Mouse (Mus musculus) heart, embryonic 11.5 days (tissue): ENCODE results near the gene Snd1. TPM values are rescaled to one million over a fixed set of nuclear protein-coding genes. Genes with fewer than 3 reads are reported as not detected.
"Not testable (repeated sequence)": the region's sequence is repeated elsewhere in the genome, so short reads cannot be mapped to it uniquely, and the experiment has no call there.

Experiments used
- ATAC-seq: fragments of 200-750 bp; cut with Nextera tagmentation; replicated peaks from 2 replicates; pipeline ENCODE4 v1.8.0; 2017; ENCODE audit warnings: moderate library complexity; ENCODE audit not compliant: insufficient number of reproducible peaks, low FRiP score, low TSS enrichment
- H3K27ac ChIP-seq: fragments of 300-500 bp; sonication (generic); 2 replicates; pipeline ENCODE4 v1.5.1; 2014; ENCODE audit warnings: mild to moderate bottlenecking, low read depth, low read length
- H3K27me3 ChIP-seq: fragments of 300-500 bp; sonication (generic); 2 replicates; pipeline ENCODE4 v1.6.1; 2014; ENCODE audit warnings: mild to moderate bottlenecking, low read length, mixed read lengths; ENCODE audit not compliant: control insufficient read depth, insufficient read depth
- H3K36me3 ChIP-seq: fragments of 300-500 bp; sonication (generic); 2 replicates; pipeline ENCODE4 v1.6.1; 2014; ENCODE audit warnings: mild to moderate bottlenecking, low read length, moderate library complexity, mixed read lengths; ENCODE audit not compliant: control insufficient read depth, insufficient read depth
- H3K4me1 ChIP-seq: fragments of 300-500 bp; sonication (generic); 2 replicates; pipeline ENCODE4 v1.6.1; 2014; ENCODE audit warnings: low read length; ENCODE audit not compliant: control insufficient read depth, insufficient read depth
- H3K4me2 ChIP-seq: fragments of 300-500 bp; sonication (generic); 2 replicates; pipeline ENCODE4 v1.6.1; 2014; ENCODE audit warnings: mild to moderate bottlenecking, moderate library complexity
- H3K4me3 ChIP-seq: fragments of 300-500 bp; sonication (generic); 2 replicates; pipeline ENCODE4 v1.5.1; 2014; ENCODE audit warnings: low read depth, low read length
- H3K9ac ChIP-seq: fragments of 300-500 bp; sonication (generic); 2 replicates; pipeline ENCODE4 v1.6.1; 2014; ENCODE audit warnings: mild to moderate bottlenecking, low read depth, low read length, moderate library complexity
- H3K9me3 ChIP-seq: fragments of 300-500 bp; sonication (generic); replicated peaks from 2 replicates; pipeline ENCODE4 v1.6.1; 2016; ENCODE audit warnings: low read length; ENCODE audit not compliant: control insufficient read depth
- WGBS: fragments of 180-500 bp; shearing (Covaris S2); extraction: QIAGEN DNeasy Blood & Tissue Kit; methylation state at CpG from one replicate; pipeline ENCODE4 v1.1.7; 2014; ENCODE audit not compliant: insufficient replicate concordance; 5-methylcytosine and 5-hydroxymethylcytosine counted together
- polyA plus RNA-seq: library from polyadenylated mRNA; unstranded; fragments of >200 nt; fragmentation: Nextera tagmentation; extraction: Ambion mirVana; gene quantifications from 2 replicates; pipeline ENCODE4 v1.2.1, GENCODE M21; 2014

The Snd1 gene
- polyA plus RNA-seq, 1 experiment from 2014 or later: 87.9 TPM

- Histone ChIP-seq H3K4me1 (no peaks in the 10 kb centered on the region), H3K4me3 (no peak overlapping the region), H3K4me2 (no peak overlapping the region), H3K9ac (no peak overlapping the region), H3K27ac (no peak overlapping the region), H3K9me3 (no peaks in the 10 kb centered on the region), H3K36me3 (no peaks in the 10 kb centered on the region), H3K27me3 (no peaks in the 10 kb centered on the region)
- WGBS: 32% methylated on average over 1 of the region's 1 CpGs
- no peak for ATAC-seq
These were observed 440.0 kb downstream of the Snd1 start for GRCm38 (mm10) chr6:28914981-28915380.

- no peak overlapping the region for H3K4me3 ChIP-seq
- H3K4me1 ChIP-seq: no peaks in the 10 kb centered on the region
- no peak overlapping the region for H3K27ac ChIP-seq
- ATAC-seq: no peak
- WGBS: 47% methylated on average over 8 of the region's 8 CpGs
- no peaks in the 10 kb centered on the region for H3K27me3 ChIP-seq
- no peaks in the 10 kb centered on the region for H3K9me3 ChIP-seq
- H3K36me3 ChIP-seq: no peaks in the 10 kb centered on the region
- no peak overlapping the region for H3K9ac ChIP-seq
- H3K4me2 ChIP-seq: no peak overlapping the region
These were observed 441.7 kb downstream of the Snd1 start for GRCm38 (mm10) chr6:28916630-28917029.

- H3K36me3 ChIP-seq: no peaks in the 10 kb centered on the region
- no peak overlapping the region for H3K27ac ChIP-seq
- H3K4me2 ChIP-seq: no peak overlapping the region
- WGBS: 50% methylated on average over 6 of the region's 6 CpGs
- H3K27me3 ChIP-seq: no peaks in the 10 kb centered on the region
- H3K9me3 ChIP-seq: no peaks in the 10 kb centered on the region
- H3K9ac ChIP-seq: no peak overlapping the region
- H3K4me1 ChIP-seq: no peaks in the 10 kb centered on the region
- no peak for ATAC-seq
- no peak overlapping the region for H3K4me3 ChIP-seq
These were observed 444.4 kb downstream of the Snd1 start for GRCm38 (mm10) chr6:28919346-28919745.

- Histone ChIP-seq H3K27ac (no peak overlapping the region), H3K27me3 (no peaks in the 10 kb centered on the region), H3K9ac (no peak overlapping the region), H3K36me3 (no peaks in the 10 kb centered on the region), H3K4me1 (no peaks in the 10 kb centered on the region), H3K9me3 (no peaks in the 10 kb centered on the region), H3K4me3 (no peak overlapping the region), H3K4me2 (no peak overlapping the region)
- no peak for ATAC-seq
- 87% methylated on average over 12 of the region's 12 CpGs for WGBS
These were observed 447.4 kb downstream of the Snd1 start for GRCm38 (mm10) chr6:28922371-28922770.

- no peak for ATAC-seq
- Histone ChIP-seq H3K4me1 (no peaks in the 10 kb centered on the region), H3K4me2 (no peak overlapping the region), H3K9me3 (no peaks in the 10 kb centered on the region), H3K9ac (no peak overlapping the region), H3K27ac (no peak overlapping the region), H3K27me3 (no peaks in the 10 kb centered on the region), H3K4me3 (no peak overlapping the region), H3K36me3 (no peaks in the 10 kb centered on the region)
- 71% methylated on average over 11 of the region's 11 CpGs for WGBS
These were observed 448.3 kb downstream of the Snd1 start for GRCm38 (mm10) chr6:28923091-28923824.

- no peak overlapping the region for H3K27ac ChIP-seq
- no peaks in the 10 kb centered on the region for H3K27me3 ChIP-seq
- no peak for ATAC-seq
- no peak overlapping the region for H3K4me3 ChIP-seq
- 83% methylated on average over 10 of the region's 10 CpGs for WGBS
- H3K36me3 ChIP-seq: no peaks in the 10 kb centered on the region
- H3K4me2 ChIP-seq: no peak overlapping the region
- no peaks in the 10 kb centered on the region for H3K9me3 ChIP-seq
- H3K4me1 ChIP-seq: no peaks in the 10 kb centered on the region
- no peak overlapping the region for H3K9ac ChIP-seq
These were observed 448.9 kb downstream of the Snd1 start for GRCm38 (mm10) chr6:28923837-28924236.

- H3K4me1 ChIP-seq, H3K4me2 ChIP-seq, H3K9me3 ChIP-seq, H3K27ac ChIP-seq, H3K9ac ChIP-seq, ATAC-seq, H3K36me3 ChIP-seq, H3K27me3 ChIP-seq, H3K4me3 ChIP-seq: not testable (repeated sequence)
- WGBS: 90% methylated on average over 9 of the region's 24 CpGs
These were observed 453.0 kb downstream of the Snd1 start for GRCm38 (mm10) chr6:28927987-28928386.

- WGBS: 84% methylated on average over 19 of the region's 25 CpGs
- H3K4me3 ChIP-seq: not testable (repeated sequence)
These were observed 454.3 kb downstream of the Snd1 start for GRCm38 (mm10) chr6:28929169-28929803.

GRCm38 (mm10) chr6:28931234-28931633 lies 456.3 kb downstream of the Snd1 start:
- no peak overlapping the region; the same call in 1 of the 2 replicates for H3K9ac ChIP-seq

More at GRCm38 (mm10) chr6:28929169-28929803, 454.3 kb downstream of the Snd1 start:
- ATAC-seq, H3K27me3 ChIP-seq, H3K27ac ChIP-seq, H3K4me2 ChIP-seq, H3K4me1 ChIP-seq, H3K36me3 ChIP-seq, H3K9me3 ChIP-seq, H3K9ac ChIP-seq: not testable (repeated sequence)

More at GRCm38 (mm10) chr6:28931234-28931633, 456.3 kb downstream of the Snd1 start:
- no peaks in the 10 kb centered on the region for H3K9me3 ChIP-seq
- H3K36me3 ChIP-seq: no peaks in the 10 kb centered on the region
- H3K27me3 ChIP-seq: no peaks in the 10 kb centered on the region
- no peak for ATAC-seq
- H3K4me3 ChIP-seq: no peak overlapping the region
- peaks cover 3% of the 10 kb centered on the region for H3K4me1 ChIP-seq
- H3K27ac ChIP-seq: no peak overlapping the region
- peak overlapping the region; percentile 63 for H3K4me2 ChIP-seq
- 35% methylated on average over 9 of the region's 9 CpGs for WGBS
